In genomic region chr3:101110838-101111103, GRCm38 (mm10) we compare ENCODE assay signal across 9 mouse cellular contexts. TPM values are rescaled to one million over a fixed set of nuclear protein-coding genes. Genes with fewer than 3 reads are reported as not detected.
DNase-seq lines count a peak whose midpoint lies in the region; ATAC-seq lines count a peak whose summit lies in the region.
"Had no signal": no experiment of that assay in that cellular context is flagged by ENCODE, and none has a peak within 500 bp of the region (broad histone marks: within the 10 kb centered on the region; RNA-seq: fewer than 3 reads in every experiment).

No protein-coding gene starts in this region.

- no peaks in the 10 kb centered on the region for H3K9me3 ChIP-seq in kidney, embryonic 15.5 days (replicated peaks)
- H3K9me3 ChIP-seq in embryonic facial prominence, embryonic 14.5 days (ENCODE audit: control insufficient read depth, low read length): no peaks in the 10 kb centered on the region
- no peaks in the 10 kb centered on the region for H3K9me3 ChIP-seq in intestine, embryonic 16.5 days (ENCODE audit: control insufficient read depth, low read length)
- no peaks in the 10 kb centered on the region for H3K9me3 ChIP-seq in neural tube, embryonic 12.5 days

- H3K4me2 ChIP-seq in kidney, embryonic 15.5 days: peak overlapping the region; percentile 86
- H3K4me2 ChIP-seq in embryonic facial prominence, embryonic 14.5 days (ENCODE audit: low read depth, low read length): peak overlapping the region; percentile 92
- peak overlapping the region; percentile 83 for H3K4me2 ChIP-seq in intestine, embryonic 16.5 days (ENCODE audit: low read depth, low read length)
- H3K4me2 ChIP-seq in neural tube, embryonic 12.5 days (replicated peaks): peak overlapping the region; percentile 96

- ATAC-seq in kidney, embryonic 15.5 days (replicated peaks; ENCODE audit: low FRiP score): no peak
- ATAC-seq in embryonic facial prominence, embryonic 14.5 days (ENCODE audit: low read depth): no peak
- ATAC-seq in intestine, embryonic 16.5 days: no peak
- ATAC-seq in neural tube, embryonic 12.5 days (ENCODE audit: low FRiP score, low read depth): no peak

- no peaks in the 10 kb centered on the region for H3K36me3 ChIP-seq in kidney, embryonic 15.5 days
- no peaks in the 10 kb centered on the region for H3K36me3 ChIP-seq in embryonic facial prominence, embryonic 14.5 days (ENCODE audit: control insufficient read depth, insufficient read depth, low read length)
- no peaks in the 10 kb centered on the region for H3K36me3 ChIP-seq in intestine, embryonic 16.5 days (ENCODE audit: control insufficient read depth, insufficient read depth, low read length)
- H3K36me3 ChIP-seq in neural tube, embryonic 12.5 days: no peaks in the 10 kb centered on the region
- H3K36me3 ChIP-seq: G1E had no signal

- peaks cover 16% of the 10 kb centered on the region; the same call in 1 of the 2 replicates for H3K27me3 ChIP-seq in kidney, embryonic 15.5 days
- no peaks in the 10 kb centered on the region for H3K27me3 ChIP-seq in embryonic facial prominence, embryonic 14.5 days (replicated peaks; ENCODE audit: control insufficient read depth, insufficient read depth, low read length)
- H3K27me3 ChIP-seq in intestine, embryonic 16.5 days (replicated peaks; ENCODE audit: control insufficient read depth, insufficient read depth, low read length): no peaks in the 10 kb centered on the region
- H3K27me3 ChIP-seq in neural tube, embryonic 12.5 days (replicated peaks): 0 out of 2 replicates have a peak, but pooled peaks cover 5% of the 10 kb centered on the region

- no peak overlapping the region for H3K9ac ChIP-seq in kidney, embryonic 15.5 days
- H3K9ac ChIP-seq in embryonic facial prominence, embryonic 14.5 days (ENCODE audit: low read depth, low read length): peak overlapping the region; percentile 93; the same call in 1 of the 2 replicates
- peak overlapping the region; percentile 89 for H3K9ac ChIP-seq in intestine, embryonic 16.5 days (ENCODE audit: low read depth, low read length)
- H3K9ac ChIP-seq in neural tube, embryonic 12.5 days: peak overlapping the region; percentile 83; the same call in 1 of the 2 replicates

- DNase-seq in kidney, postnatal 4 days: no peak
- DNase-seq in embryonic facial prominence, embryonic 14.5 days (ENCODE audit: low spot score): no peak
- no peak for DNase-seq in right cerebral cortex, postnatal 14 days
- no peak for DNase-seq in gastrocnemius, adult 8-10 months (ENCODE audit: low spot score in 2 of 2)
- DNase-seq in ovary, postnatal 36 days (ENCODE audit: low spot score): no peak

- peak overlapping the region; percentile 92 for H3K27ac ChIP-seq in kidney, embryonic 15.5 days
- H3K27ac ChIP-seq in embryonic facial prominence, embryonic 14.5 days (replicated peaks; ENCODE audit: low read depth, low read length): peak overlapping the region; percentile 92
- H3K27ac ChIP-seq in intestine, embryonic 16.5 days (ENCODE audit: low read length): peak overlapping the region; percentile 93
- H3K27ac ChIP-seq in neural tube, embryonic 12.5 days: no peak overlapping the region

- H3K4me1 ChIP-seq in kidney, embryonic 15.5 days: peaks cover 34% of the 10 kb centered on the region
- H3K4me1 ChIP-seq in embryonic facial prominence, embryonic 14.5 days (ENCODE audit: control insufficient read depth, insufficient read depth, low read length): peaks cover 39% of the 10 kb centered on the region
- H3K4me1 ChIP-seq in intestine, embryonic 16.5 days (ENCODE audit: control insufficient read depth, insufficient read depth, low read length): peaks cover 30% of the 10 kb centered on the region
- H3K4me1 ChIP-seq in neural tube, embryonic 12.5 days: peaks cover 25% of the 10 kb centered on the region

- H3K4me3 ChIP-seq in kidney, embryonic 15.5 days (replicated peaks): peak overlapping the region; percentile 82
- H3K4me3 ChIP-seq in embryonic facial prominence, embryonic 14.5 days (ENCODE audit: low read depth, low read length): peak overlapping the region; percentile 80
- peak overlapping the region; percentile 81 for H3K4me3 ChIP-seq in intestine, embryonic 16.5 days (ENCODE audit: low read length)
- no peak overlapping the region for H3K4me3 ChIP-seq in neural tube, embryonic 12.5 days

RNA-seq across cellular contexts. Expression of gene Ptgfrn, which starts 0.7 kb away (rescaled TPM):
- polyA plus RNA-seq in kidney, embryonic 15.5 days (2015; fragmentation: Nextera tagmentation; extraction: Ambion mirVana): 2.8 and 2.9 TPM in 2 replicates
- polyA plus RNA-seq in embryonic facial prominence, embryonic 14.5 days (2014; fragmentation: Nextera tagmentation; extraction: Ambion mirVana): 9.7 and 10.2 TPM in 2 replicates
- 3.0 and 3.2 TPM in 2 replicates for polyA plus RNA-seq in intestine, embryonic 16.5 days (2015; fragmentation: Nextera tagmentation; extraction: Ambion mirVana)
- polyA plus RNA-seq in neural tube, embryonic 12.5 days (2016; fragmentation: Nextera tagmentation; extraction: Ambion mirVana): 3.0 and 3.1 TPM in 2 replicates
- 1 to 10 TPM; 4.5 to 6.3 (median 5.4) TPM for total RNA-seq in gastrocnemius, adult 8-10 months (2022)
- polyA plus RNA-seq: G1E had no signal
